Mouse (Mus musculus) kidney, embryonic 16.5 days (tissue): Measurements from ENCODE around the gene Cox19. TPM values are rescaled to one million over a fixed set of nuclear protein-coding genes. Genes with fewer than 3 reads are reported as not detected.
A peak's percentile ranks its signal among the peaks of the same experiment; 100 is the strongest.

Experiments
- ATAC-seq: fragments of 200-750 bp; cut with Nextera tagmentation; 2 replicates; pipeline ENCODE4 v1.8.0; 2017; ENCODE audit warnings: moderate TSS enrichment; ENCODE audit not compliant: low FRiP score, low TSS enrichment
- H3K27ac ChIP-seq: fragments of 300-500 bp; sonication (generic); 2 replicates; pipeline ENCODE4 v1.5.1; 2014; ENCODE audit warnings: low read length
- H3K27me3 ChIP-seq: fragments of 300-500 bp; sonication (generic); 2 replicates; pipeline ENCODE4 v1.6.1; 2014; ENCODE audit warnings: low read length, control low read depth, mixed read lengths; ENCODE audit not compliant: insufficient read depth
- H3K36me3 ChIP-seq: fragments of 300-500 bp; sonication (generic); 2 replicates; pipeline ENCODE4 v1.6.1; 2014; ENCODE audit warnings: low read length, control low read depth, mixed read lengths; ENCODE audit not compliant: insufficient read depth
- H3K4me1 ChIP-seq: fragments of 300-500 bp; sonication (generic); 2 replicates; pipeline ENCODE4 v1.6.1; 2014; ENCODE audit warnings: low read length, control low read depth, mixed read lengths; ENCODE audit not compliant: insufficient read depth
- H3K4me2 ChIP-seq: fragments of 300-500 bp; sonication (generic); replicated peaks from 2 replicates; pipeline ENCODE4 v1.6.1; 2014; ENCODE audit warnings: low read depth, low read length
- H3K4me3 ChIP-seq: fragments of 300-500 bp; sonication (generic); 2 replicates; pipeline ENCODE4 v1.5.1; 2014; ENCODE audit warnings: mild to moderate bottlenecking, low read length
- H3K9ac ChIP-seq: fragments of 300-500 bp; sonication (generic); replicated peaks from 2 replicates; pipeline ENCODE4 v1.6.1; 2014; ENCODE audit warnings: low read length
- H3K9me3 ChIP-seq: fragments of 300-500 bp; sonication (generic); 2 replicates; pipeline ENCODE4 v1.6.1; 2016; ENCODE audit warnings: low read length, control low read depth
- WGBS: fragments of 180-500 bp; shearing (Covaris S2); extraction: QIAGEN DNeasy Blood & Tissue Kit; methylation state at CpG from one replicate; pipeline ENCODE4 v1.1.7; 2014; 5-methylcytosine and 5-hydroxymethylcytosine counted together
- polyA plus RNA-seq: library from polyadenylated mRNA; unstranded; fragments of >200 nt; fragmentation: Nextera tagmentation; extraction: Ambion mirVana; gene quantifications from 2 replicates; pipeline ENCODE4 v1.2.1, GENCODE M21; 2015

The Cox19 gene
- polyA plus RNA-seq, 1 experiment from 2014 or later = 99.3 TPM

DNA sequence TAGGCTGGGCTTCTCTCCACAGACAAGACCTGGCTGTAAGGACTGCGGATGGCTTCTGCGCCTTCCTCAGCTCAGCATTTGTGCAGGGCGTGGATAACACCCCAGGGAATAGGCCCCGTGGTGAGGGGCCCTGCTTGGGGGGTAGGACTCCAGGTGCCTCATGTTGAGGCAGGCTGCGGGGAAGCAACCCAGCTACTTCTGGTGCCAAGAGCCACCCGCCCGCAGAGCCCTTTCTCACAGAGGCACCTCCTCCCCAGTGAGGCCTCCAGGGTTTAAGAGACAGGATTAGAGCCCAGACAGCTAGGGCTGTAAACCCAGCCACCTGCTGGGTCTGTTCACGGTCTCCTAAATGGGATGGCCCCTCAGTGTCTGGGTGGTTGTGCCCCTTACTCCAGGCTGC lies 410 bp upstream of the Cox19 start:
- no peak overlapping the region for H3K4me3 ChIP-seq
- no peaks in the 10 kb centered on the region for H3K36me3 ChIP-seq
- 17% methylated on average over 8 of the region's 8 CpGs for WGBS
- H3K9me3 ChIP-seq = no peaks in the 10 kb centered on the region
- ATAC-seq = no peak
- H3K27me3 ChIP-seq = peaks cover 3% of the 10 kb centered on the region; the same call in 1 of the 2 replicates
- H3K27ac ChIP-seq = no peak overlapping the region
- peaks cover 4% of the 10 kb centered on the region; the same call in 1 of the 2 replicates for H3K4me1 ChIP-seq
- no peak overlapping the region for H3K4me2 ChIP-seq
- H3K9ac ChIP-seq = no peak overlapping the region

DNA sequence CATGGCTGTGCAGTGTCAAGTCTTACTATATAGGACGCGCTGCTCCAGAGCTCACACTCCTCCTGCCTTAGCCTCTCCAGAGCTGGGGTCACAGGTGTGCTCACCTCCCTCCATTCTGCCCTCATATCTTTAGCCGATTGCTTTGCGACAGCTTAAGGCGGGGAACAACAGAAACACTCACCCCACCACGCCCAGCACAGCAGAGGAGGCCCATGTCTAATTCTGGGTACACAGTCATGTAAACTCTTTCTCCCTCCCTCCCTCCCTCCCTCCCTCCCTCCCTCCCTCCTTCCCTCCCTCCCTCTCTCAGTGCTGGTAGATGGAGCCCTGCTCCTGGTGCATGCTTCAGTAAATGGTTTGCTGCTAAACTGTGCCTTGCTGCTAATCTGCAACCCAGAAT lies 1.5 kb downstream of the Cox19 start:
- Histone ChIP-seq H3K9me3 (no peaks in the 10 kb centered on the region), H3K27me3 (peaks cover 3% of the 10 kb centered on the region; the same call in 1 of the 2 replicates), H3K27ac (no peak overlapping the region), H3K36me3 (no peaks in the 10 kb centered on the region), H3K4me2 (no peak overlapping the region), H3K4me3 (no peak overlapping the region), H3K9ac (no peak overlapping the region), H3K4me1 (peaks cover 7% of the 10 kb centered on the region; the same call in 1 of the 2 replicates)
- 70% methylated on average over 6 of the region's 6 CpGs for WGBS
- ATAC-seq = no peak

DNA sequence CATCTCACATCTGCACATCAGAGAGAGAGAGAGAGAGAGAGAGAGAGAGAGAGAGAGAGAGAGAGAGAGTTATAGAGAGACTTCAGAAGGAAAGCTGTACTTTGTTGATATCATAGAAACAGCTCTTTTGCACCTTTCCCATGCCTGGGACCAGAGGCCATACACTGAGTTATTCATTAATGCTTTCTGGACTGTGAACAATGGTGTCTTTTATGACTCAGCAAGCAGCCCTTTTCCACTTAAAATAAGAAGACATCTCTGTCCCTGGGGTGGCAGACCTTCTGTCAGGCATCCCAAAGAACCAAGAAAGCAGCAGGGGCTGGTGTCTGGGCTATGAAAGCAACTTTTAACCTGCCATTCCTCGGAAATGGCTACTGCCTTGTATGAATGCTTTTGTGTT lies 4.0 kb downstream of the Cox19 start:
- H3K36me3 ChIP-seq = peaks cover 4% of the 10 kb centered on the region; the same call in 1 of the 2 replicates
- H3K27me3 ChIP-seq = no peaks in the 10 kb centered on the region; the same call in 1 of the 2 replicates
- H3K9ac ChIP-seq = 0 out of 2 replicates have a peak overlapping the region, but pooled peaks have one; percentile 7
- H3K4me3 ChIP-seq = no peak overlapping the region
- 73% methylated on average over 1 of the region's 1 CpGs for WGBS
- H3K27ac ChIP-seq = peak overlapping the region; percentile 63
- no peaks in the 10 kb centered on the region for H3K9me3 ChIP-seq
- no peak overlapping the region for H3K4me2 ChIP-seq
- peaks cover 20% of the 10 kb centered on the region for H3K4me1 ChIP-seq
- no peak for ATAC-seq

DNA sequence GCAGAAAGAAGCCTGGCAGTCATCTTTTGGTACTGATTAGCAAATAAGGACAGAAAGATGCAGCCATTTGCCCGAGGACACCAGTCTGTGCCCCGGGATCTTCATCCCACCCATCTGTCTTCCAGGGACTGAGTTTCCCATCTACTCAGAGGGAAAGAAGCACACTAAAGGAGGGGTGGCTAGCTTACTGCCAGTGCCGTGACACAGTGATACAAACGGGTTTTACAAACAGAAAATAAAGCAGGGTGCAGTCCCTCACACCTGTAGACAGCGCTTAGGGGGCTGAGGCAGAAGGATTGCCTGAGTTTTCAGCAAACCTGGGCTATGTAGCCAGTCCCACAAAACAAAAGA lies 5.9 kb downstream of the Cox19 start:
- H3K4me2 ChIP-seq = peak overlapping the region; percentile 52
- no peaks in the 10 kb centered on the region for H3K27me3 ChIP-seq
- peak overlapping the region; percentile 83 for H3K4me3 ChIP-seq
- peaks cover 17% of the 10 kb centered on the region for H3K4me1 ChIP-seq
- peak overlapping the region; percentile 19; the same call in 1 of the 2 replicates for H3K27ac ChIP-seq
- H3K36me3 ChIP-seq = peaks cover 15% of the 10 kb centered on the region; the same call in 1 of the 2 replicates
- peak overlapping the region; percentile 57 for H3K9ac ChIP-seq
- 0 out of 2 replicates have a peak, but pooled peaks have one; percentile 11 for ATAC-seq
- WGBS = 6% methylated on average over 5 of the region's 5 CpGs
- no peaks in the 10 kb centered on the region for H3K9me3 ChIP-seq

GRCm38 (mm10) chr5:139344687-139345363 lies 6.4 kb downstream of the Cox19 start:
- peak overlapping the region; percentile 97 for H3K4me2 ChIP-seq
- H3K27ac ChIP-seq = peak overlapping the region; percentile 86

GRCm38 (mm10) chr5:139344021-139344686 lies 7.1 kb downstream of the Cox19 start:
- Histone ChIP-seq H3K4me3 (peak overlapping the region; percentile 83), H3K27ac (peak overlapping the region; percentile 86), H3K4me2 (peak overlapping the region; percentile 97), H3K27me3 (no peaks in the 10 kb centered on the region), H3K9ac (peak overlapping the region; percentile 94), H3K4me1 (peaks cover 19% of the 10 kb centered on the region), H3K36me3 (peaks cover 23% of the 10 kb centered on the region), H3K9me3 (no peaks in the 10 kb centered on the region)
- WGBS = 4% methylated on average over 12 of the region's 12 CpGs
- peak; percentile 72 for ATAC-seq

More at GRCm38 (mm10) chr5:139344687-139345363, 6.4 kb downstream of the Cox19 start:
- Histone ChIP-seq H3K9me3 (no peaks in the 10 kb centered on the region), H3K4me1 (peaks cover 19% of the 10 kb centered on the region), H3K36me3 (peaks cover 16% of the 10 kb centered on the region), H3K9ac (peak overlapping the region; percentile 94), H3K27me3 (no peaks in the 10 kb centered on the region), H3K4me3 (peak overlapping the region; percentile 83)
- under 1% methylated on average over 33 of the region's 33 CpGs for WGBS
- peak; percentile 90 for ATAC-seq

- Histone ChIP-seq H3K27ac (no peak overlapping the region), H3K27me3 (no peaks in the 10 kb centered on the region), H3K9ac (peak overlapping the region; percentile 26; the same call in 1 of the 2 replicates), H3K4me3 (no peak overlapping the region), H3K4me2 (no peak overlapping the region), H3K36me3 (peaks cover 40% of the 10 kb centered on the region), H3K4me1 (peaks cover 22% of the 10 kb centered on the region), H3K9me3 (no peaks in the 10 kb centered on the region)
- no peak for ATAC-seq
- 53% methylated on average over 11 of the region's 11 CpGs for WGBS
Observed at GRCm38 (mm10) chr5:139338891-139339290, 12.3 kb downstream of the Cox19 start.

DNA sequence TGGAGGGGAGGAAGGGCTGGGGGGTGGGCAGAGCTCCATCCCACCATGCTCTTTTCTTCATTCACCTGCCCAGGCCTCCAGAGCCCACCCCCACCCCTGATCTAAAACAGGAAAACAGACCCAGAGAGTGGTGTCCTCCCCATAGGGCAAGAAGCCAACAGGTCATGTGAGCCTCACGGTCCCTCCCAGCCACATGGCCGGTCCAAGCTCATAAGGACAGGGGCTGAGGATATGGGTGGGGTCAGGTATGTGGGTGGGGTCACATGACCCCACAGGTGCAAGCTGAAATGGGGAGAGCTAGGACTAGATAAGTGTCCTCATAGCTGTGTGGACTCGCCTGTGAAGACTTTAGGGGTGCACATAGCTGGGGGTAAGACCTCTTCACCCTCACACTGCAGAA lies 12.8 kb downstream of the Cox19 start:
- H3K4me3 ChIP-seq = no peak overlapping the region
- H3K36me3 ChIP-seq = peaks cover 40% of the 10 kb centered on the region
- peaks cover 22% of the 10 kb centered on the region for H3K4me1 ChIP-seq
- WGBS = 52% methylated on average over 3 of the region's 3 CpGs
- H3K9ac ChIP-seq = no peak overlapping the region
- no peak overlapping the region for H3K4me2 ChIP-seq
- no peak for ATAC-seq
- no peaks in the 10 kb centered on the region for H3K27me3 ChIP-seq
- H3K27ac ChIP-seq = no peak overlapping the region
- no peaks in the 10 kb centered on the region for H3K9me3 ChIP-seq

DNA sequence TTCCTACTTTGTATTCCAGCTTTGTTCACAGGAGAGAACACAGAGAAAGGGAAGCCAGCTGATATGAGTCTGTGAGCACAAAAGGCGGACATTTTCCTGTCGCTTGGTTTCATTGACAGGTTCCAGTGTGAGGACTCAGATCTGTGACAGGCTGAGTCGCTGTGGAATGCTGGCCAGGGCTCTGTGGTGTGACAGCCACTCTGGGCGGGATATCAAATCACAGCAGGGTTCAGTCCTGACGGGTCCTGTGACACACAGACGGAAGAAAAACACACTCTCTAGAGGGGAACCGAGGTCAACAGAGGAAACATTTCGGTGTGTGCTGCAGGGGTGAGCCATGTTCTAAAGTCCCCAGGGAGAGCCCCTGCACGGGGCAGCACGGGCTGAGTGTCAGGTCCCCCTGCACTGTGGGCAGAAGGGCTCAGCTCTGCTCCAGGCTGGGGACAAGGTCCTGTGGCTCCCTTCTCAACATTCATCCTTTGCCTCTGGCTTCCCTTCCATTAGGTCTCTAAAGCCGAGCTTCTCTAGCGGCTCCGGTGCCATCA lies 13.3 kb downstream of the Cox19 start:
- 0 out of 2 replicates have a peak overlapping the region, but pooled peaks have one; percentile 10 for H3K27ac ChIP-seq
- WGBS = 52% methylated on average over 13 of the region's 13 CpGs
- H3K9ac ChIP-seq = no peak overlapping the region
- peaks cover 22% of the 10 kb centered on the region for H3K4me1 ChIP-seq
- H3K36me3 ChIP-seq = peaks cover 40% of the 10 kb centered on the region
- no peak overlapping the region for H3K4me3 ChIP-seq
- no peak overlapping the region for H3K4me2 ChIP-seq
- no peaks in the 10 kb centered on the region for H3K27me3 ChIP-seq
- H3K9me3 ChIP-seq = no peaks in the 10 kb centered on the region
- 0 out of 2 replicates have a peak, but pooled peaks have one; percentile 20 for ATAC-seq
